Mouse (Mus musculus) embryonic facial prominence, embryonic 12.5 days (tissue): ENCODE measurements around the gene E2f6. TPM values are rescaled to one million over a fixed set of nuclear protein-coding genes. Genes with fewer than 3 reads are reported as not detected.

Experiments used
- ATAC-seq: fragments of 200-750 bp; cut with Nextera tagmentation; 2 replicates; pipeline ENCODE4 v1.8.0; 2017; ENCODE audit not compliant: insufficient number of reproducible peaks, insufficient read depth, low FRiP score, low TSS enrichment
- H3K27ac ChIP-seq: fragments of 300-500 bp; sonication (generic); 2 replicates; pipeline ENCODE4 v1.5.1; 2016; ENCODE audit warnings: mild to moderate bottlenecking
- H3K27me3 ChIP-seq: fragments of 300-500 bp; sonication (generic); 2 replicates; pipeline ENCODE4 v1.6.1; 2016; ENCODE audit warnings: mild to moderate bottlenecking, moderate library complexity
- H3K36me3 ChIP-seq: fragments of 300-500 bp; sonication (generic); 2 replicates; pipeline ENCODE4 v1.6.1; 2016; ENCODE audit warnings: mild to moderate bottlenecking
- H3K4me1 ChIP-seq: fragments of 300-500 bp; sonication (generic); 2 replicates; pipeline ENCODE4 v1.6.1; 2016
- H3K4me2 ChIP-seq: fragments of 300-500 bp; sonication (generic); replicated peaks from 2 replicates; pipeline ENCODE4 v1.6.1; 2016; ENCODE audit warnings: mild to moderate bottlenecking, moderate library complexity
- H3K4me3 ChIP-seq: fragments of 300-500 bp; sonication (generic); 2 replicates; pipeline ENCODE4 v1.5.1; 2016; ENCODE audit warnings: mild to moderate bottlenecking
- H3K9ac ChIP-seq: fragments of 300-500 bp; sonication (generic); 2 replicates; pipeline ENCODE4 v1.6.1; 2016; ENCODE audit warnings: mild to moderate bottlenecking, moderate library complexity
- H3K9me3 ChIP-seq: fragments of 300-500 bp; sonication (generic); 2 replicates; pipeline ENCODE4 v1.6.1; 2016; ENCODE audit warnings: mild to moderate bottlenecking, moderate library complexity
- WGBS: fragments of 180-500 bp; shearing (Covaris S2); methylation state at CpG from one replicate; pipeline ENCODE4 v1.1.7; 2016; 5-methylcytosine and 5-hydroxymethylcytosine counted together
- polyA plus RNA-seq: library from polyadenylated mRNA; unstranded; fragments of >200 nt; fragmentation: Nextera tagmentation; extraction: Ambion mirVana; gene quantifications from 2 replicates; pipeline ENCODE4 v1.2.1, GENCODE M21; 2016

E2f6 gene
- 83.4 and 87.3 TPM in 2 replicates for polyA plus RNA-seq

- Histone ChIP-seq H3K4me1 (peaks cover 14% of the 10 kb centered on the region), H3K36me3 (peaks cover 19% of the 10 kb centered on the region; the same call in 1 of the 2 replicates), H3K9me3 (no peaks in the 10 kb centered on the region), H3K9ac (peak within 1 kb of the TSS; percentile 86), H3K27me3 (peaks cover 12% of the 10 kb centered on the region; the same call in 1 of the 2 replicates), H3K4me3 (peak within 1 kb of the TSS; percentile 83), H3K27ac (peak within 1 kb of the TSS; percentile 73), H3K4me2 (peak within 1 kb of the TSS; percentile 71)
- 8% methylated on average over 67 of the region's 81 CpGs for WGBS
- peak; percentile 77 for ATAC-seq
Observed at GRCm38 (mm10) chr12:16810525-16811431, at the start of gene E2f6. TSS of gene E2f6 (plus strand) at chr12:16810963.

DNA sequence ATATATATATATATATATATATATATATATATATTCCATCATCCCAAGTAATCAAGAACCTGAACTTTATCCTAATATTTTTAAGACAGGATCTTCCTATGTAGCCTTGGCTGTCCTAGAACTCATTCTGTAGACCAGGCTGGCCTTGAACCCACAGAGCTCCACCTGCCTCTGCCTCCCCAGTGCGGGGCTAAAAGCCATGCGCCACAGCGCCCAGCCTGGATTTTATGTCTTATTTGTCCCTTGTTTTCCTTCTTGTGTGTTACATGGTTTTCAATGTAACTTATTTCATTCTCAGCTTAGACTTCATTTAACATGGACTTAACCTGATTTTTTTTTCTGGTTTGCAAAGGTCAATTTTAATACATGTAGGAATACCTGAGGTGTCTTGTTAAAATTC lies 49.3 kb upstream of the E2f6 start:
- no peak overlapping the region for H3K27ac ChIP-seq
- 0 out of 2 replicates have a peak, but pooled peaks cover 2% of the 10 kb centered on the region for H3K36me3 ChIP-seq
- H3K4me2 ChIP-seq, result no peak overlapping the region
- peaks cover 3% of the 10 kb centered on the region; the same call in 1 of the 2 replicates for H3K9me3 ChIP-seq
- peaks cover 4% of the 10 kb centered on the region; the same call in 1 of the 2 replicates for H3K4me1 ChIP-seq
- no peak for ATAC-seq
- H3K4me3 ChIP-seq, result no peak overlapping the region
- H3K27me3 ChIP-seq, result no peaks in the 10 kb centered on the region
- H3K9ac ChIP-seq, result no peak overlapping the region
- WGBS, result 98% methylated on average over 3 of the region's 3 CpGs

- Histone ChIP-seq H3K27me3 (no peaks in the 10 kb centered on the region), H3K4me1 (peaks cover 4% of the 10 kb centered on the region; the same call in 1 of the 2 replicates), H3K4me3 (no peak overlapping the region), H3K36me3 (0 out of 2 replicates have a peak, but pooled peaks cover 2% of the 10 kb centered on the region), H3K9me3 (peaks cover 3% of the 10 kb centered on the region; the same call in 1 of the 2 replicates), H3K27ac (no peak overlapping the region), H3K9ac (no peak overlapping the region), H3K4me2 (no peak overlapping the region)
- 62% methylated on average over 4 of the region's 4 CpGs for WGBS
- peak; percentile 52; the same call in 1 of the 2 replicates for ATAC-seq
Observed at GRCm38 (mm10) chr12:16763649-16764422, 46.9 kb upstream of the E2f6 start.

GRCm38 (mm10) chr12:16764776-16765445 lies 45.9 kb upstream of the E2f6 start:
- Histone ChIP-seq H3K4me1 (peaks cover 4% of the 10 kb centered on the region; the same call in 1 of the 2 replicates), H3K27me3 (no peaks in the 10 kb centered on the region), H3K4me2 (no peak overlapping the region), H3K4me3 (no peak overlapping the region), H3K9ac (no peak overlapping the region), H3K36me3 (0 out of 2 replicates have a peak, but pooled peaks cover 2% of the 10 kb centered on the region), H3K9me3 (peaks cover 3% of the 10 kb centered on the region; the same call in 1 of the 2 replicates), H3K27ac (no peak overlapping the region)
- WGBS, result 85% methylated on average over 12 of the region's 12 CpGs
- no peak for ATAC-seq

GRCm38 (mm10) chr12:16768251-16768650 lies 42.5 kb upstream of the E2f6 start:
- no peak overlapping the region for H3K27ac ChIP-seq
- H3K9me3 ChIP-seq, result peaks cover 3% of the 10 kb centered on the region; the same call in 1 of the 2 replicates
- no peak overlapping the region for H3K9ac ChIP-seq
- no peak overlapping the region for H3K4me3 ChIP-seq
- peaks cover 4% of the 10 kb centered on the region; the same call in 1 of the 2 replicates for H3K4me1 ChIP-seq
- 81% methylated on average over 3 of the region's 3 CpGs for WGBS
- H3K4me2 ChIP-seq, result no peak overlapping the region
- no peaks in the 10 kb centered on the region for H3K27me3 ChIP-seq
- ATAC-seq, result no peak
- 0 out of 2 replicates have a peak, but pooled peaks cover 2% of the 10 kb centered on the region for H3K36me3 ChIP-seq

GRCm38 (mm10) chr12:16768711-16769110 lies 42.1 kb upstream of the E2f6 start:
- ATAC-seq, result no peak
- Histone ChIP-seq H3K9ac (no peak overlapping the region), H3K4me3 (no peak overlapping the region), H3K27me3 (no peaks in the 10 kb centered on the region), H3K4me2 (no peak overlapping the region), H3K4me1 (peaks cover 4% of the 10 kb centered on the region; the same call in 1 of the 2 replicates), H3K36me3 (0 out of 2 replicates have a peak, but pooled peaks cover 2% of the 10 kb centered on the region), H3K27ac (no peak overlapping the region), H3K9me3 (peaks cover 3% of the 10 kb centered on the region; the same call in 1 of the 2 replicates)
- WGBS, result 81% methylated on average over 2 of the region's 2 CpGs

GRCm38 (mm10) chr12:16769601-16770165 lies 41.1 kb upstream of the E2f6 start:
- peaks cover 3% of the 10 kb centered on the region; the same call in 1 of the 2 replicates for H3K9me3 ChIP-seq
- WGBS, result 89% methylated on average over 6 of the region's 6 CpGs
- H3K36me3 ChIP-seq, result 0 out of 2 replicates have a peak, but pooled peaks cover 2% of the 10 kb centered on the region
- no peak overlapping the region for H3K4me3 ChIP-seq
- no peak for ATAC-seq
- no peaks in the 10 kb centered on the region for H3K27me3 ChIP-seq
- no peak overlapping the region for H3K27ac ChIP-seq
- H3K4me1 ChIP-seq, result no peaks in the 10 kb centered on the region
- H3K4me2 ChIP-seq, result no peak overlapping the region
- H3K9ac ChIP-seq, result no peak overlapping the region

DNA sequence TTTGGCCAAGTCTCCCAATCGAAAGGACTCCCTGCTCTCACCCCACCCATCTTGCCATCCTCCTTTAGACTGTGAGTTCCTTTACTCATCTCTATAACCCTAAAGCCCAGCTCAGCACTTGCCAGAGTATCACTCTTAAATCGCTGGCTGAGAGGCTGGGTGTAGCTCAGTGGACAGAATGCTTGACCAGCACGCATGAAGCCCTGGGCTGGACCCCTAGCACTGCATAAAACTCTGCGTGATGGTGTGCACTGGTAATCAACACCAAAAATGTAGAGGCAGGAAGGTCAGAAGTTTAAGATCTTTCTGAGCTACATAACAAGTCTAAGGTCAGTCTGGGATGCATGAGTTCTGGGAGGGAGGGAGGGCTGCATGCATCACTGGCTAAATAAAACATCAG lies 36.2 kb upstream of the E2f6 start:
- WGBS, result 88% methylated on average over 4 of the region's 4 CpGs
- H3K27me3 ChIP-seq, result no peaks in the 10 kb centered on the region
- H3K36me3 ChIP-seq, result no peaks in the 10 kb centered on the region
- no peak overlapping the region for H3K4me3 ChIP-seq
- no peak for ATAC-seq
- no peak overlapping the region for H3K9ac ChIP-seq
- H3K4me1 ChIP-seq, result no peaks in the 10 kb centered on the region
- no peak overlapping the region for H3K27ac ChIP-seq
- no peak overlapping the region for H3K4me2 ChIP-seq
- H3K9me3 ChIP-seq, result no peaks in the 10 kb centered on the region

GRCm38 (mm10) chr12:16775351-16775750 lies 35.4 kb upstream of the E2f6 start:
- WGBS, result 85% methylated on average over 3 of the region's 3 CpGs
- Histone ChIP-seq H3K4me2 (no peak overlapping the region), H3K27me3 (no peaks in the 10 kb centered on the region), H3K27ac (no peak overlapping the region), H3K4me1 (no peaks in the 10 kb centered on the region), H3K4me3 (no peak overlapping the region), H3K36me3 (no peaks in the 10 kb centered on the region), H3K9me3 (no peaks in the 10 kb centered on the region), H3K9ac (no peak overlapping the region)
- ATAC-seq, result no peak

DNA sequence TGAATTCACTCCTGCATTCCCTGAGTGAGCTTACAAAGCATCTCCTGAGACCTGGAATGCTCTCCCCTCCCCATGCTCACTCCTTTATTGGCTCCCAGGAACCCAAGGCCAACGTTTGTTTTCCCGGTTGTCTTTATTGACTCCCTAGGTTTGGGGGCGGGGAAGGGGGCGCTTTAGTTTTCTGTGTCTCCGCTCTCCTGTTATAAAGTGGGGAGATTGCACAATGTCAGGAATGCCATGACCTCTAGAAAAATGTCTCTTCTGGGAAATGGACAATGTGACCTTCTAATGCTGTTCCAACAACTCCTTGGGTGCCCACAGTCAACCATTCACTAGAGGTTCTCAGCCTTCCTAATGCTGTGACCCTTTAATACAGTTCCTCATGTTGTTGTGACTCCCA lies 32.2 kb upstream of the E2f6 start:
- H3K4me2 ChIP-seq, result no peak overlapping the region
- no peaks in the 10 kb centered on the region for H3K4me1 ChIP-seq
- H3K27me3 ChIP-seq, result no peaks in the 10 kb centered on the region
- H3K27ac ChIP-seq, result no peak overlapping the region
- no peaks in the 10 kb centered on the region for H3K9me3 ChIP-seq
- H3K9ac ChIP-seq, result no peak overlapping the region
- no peak for ATAC-seq
- no peaks in the 10 kb centered on the region for H3K36me3 ChIP-seq
- H3K4me3 ChIP-seq, result no peak overlapping the region
- WGBS, result 83% methylated on average over 5 of the region's 5 CpGs

DNA sequence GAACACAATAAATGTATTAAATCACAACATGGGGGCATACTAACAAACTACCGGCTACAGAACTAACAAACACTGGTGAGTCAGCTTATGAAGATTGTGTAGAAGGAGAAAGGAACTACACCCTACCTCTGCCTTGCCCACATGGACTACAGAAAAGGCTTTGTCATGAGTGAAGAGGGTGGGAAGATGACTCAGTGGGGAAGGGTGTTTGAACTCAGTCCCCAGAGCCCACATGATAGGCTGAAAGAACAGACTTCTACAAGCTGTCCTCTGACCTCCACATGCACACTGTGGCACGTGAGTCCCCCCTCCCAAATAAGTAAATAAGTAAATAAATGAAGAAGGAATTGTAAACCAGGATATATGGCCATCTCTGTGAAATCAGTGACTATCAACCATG lies 31.6 kb upstream of the E2f6 start:
- ATAC-seq, result no peak
- no peaks in the 10 kb centered on the region for H3K9me3 ChIP-seq
- H3K9ac ChIP-seq, result no peak overlapping the region
- WGBS, result 77% methylated on average over 2 of the region's 2 CpGs
- no peaks in the 10 kb centered on the region for H3K27me3 ChIP-seq
- no peaks in the 10 kb centered on the region for H3K4me1 ChIP-seq
- no peak overlapping the region for H3K4me2 ChIP-seq
- no peak overlapping the region for H3K4me3 ChIP-seq
- H3K36me3 ChIP-seq, result no peaks in the 10 kb centered on the region
- no peak overlapping the region for H3K27ac ChIP-seq
